Mouse (Mus musculus) left cerebral cortex, postnatal 36 days (tissue): ENCODE data around the gene Zfp36l2. TPM values are rescaled to one million over a fixed set of nuclear protein-coding genes. Genes with fewer than 3 reads are reported as not detected.
A peak's percentile ranks its signal among the peaks of the same experiment; 100 is the strongest.
"Not testable (repeated sequence)": the region's sequence is repeated elsewhere in the genome, so short reads cannot be mapped to it uniquely, and the experiment has no call there.

Source experiments
- DNase-seq, 2 experiments: peaks; one replicate each; pipeline ENCODE4 v3.0.0; 2021 to 2022; ENCODE audit warnings: low spot score in 2 of 2, mixed read lengths in 1 of 2
- intact Hi-C: fragments of 180-260 bp; cut with DNase I; formaldehyde crosslinking; loops from one replicate; pipeline ENCODE4 v1.15.1; 2025
- total RNA-seq, 2 experiments: library from RNA; stranded (reverse); gene quantifications; 2 replicates each; pipeline ENCODE4 v1.2.3; 2021

Gene Zfp36l2
- total RNA-seq, 2 experiments from 2014 or later: 23.9 to 28.3 TPM

DNA sequence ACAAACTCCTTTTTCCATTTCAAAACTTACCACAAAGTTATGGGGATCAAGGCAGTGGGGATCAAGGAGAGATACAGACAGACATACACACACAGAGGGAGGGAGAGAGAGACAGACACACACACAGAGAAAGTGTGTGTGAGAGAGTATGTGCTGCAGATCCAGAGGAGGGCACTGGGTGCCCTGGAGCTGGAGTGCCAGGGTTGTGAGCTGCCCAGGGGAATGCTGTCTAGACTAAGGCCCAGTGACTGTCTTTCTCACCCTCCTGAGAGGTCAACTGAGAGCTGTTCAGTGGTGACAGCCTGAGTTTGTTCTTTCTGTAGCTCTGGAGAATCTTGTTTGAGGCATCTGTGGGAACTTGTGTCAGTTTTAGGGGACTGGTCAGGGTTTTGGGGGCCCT is 8.6 kb upstream of the Zfp36l2 start:
- no peak for DNase-seq
- intact Hi-C loops: no loop called here

DNA sequence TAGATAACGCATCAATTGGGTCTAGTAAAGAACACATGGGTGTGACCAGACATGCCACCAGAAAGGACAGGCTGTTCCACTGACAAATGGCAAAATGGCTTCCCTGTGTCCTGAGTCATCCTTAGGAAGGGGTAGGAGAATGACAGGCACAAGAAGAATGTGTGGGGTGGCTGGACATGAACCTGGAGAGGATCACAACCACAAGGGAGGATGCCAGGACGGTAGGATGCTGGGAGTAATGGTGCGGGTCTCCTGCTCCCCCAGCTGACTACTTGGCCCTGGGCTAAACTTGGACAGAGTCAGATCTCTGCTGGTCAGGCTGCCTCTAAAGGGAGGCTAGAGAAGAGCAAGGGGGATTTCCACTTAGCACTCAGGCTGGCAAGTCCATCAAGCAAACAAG is 8.1 kb upstream of the Zfp36l2 start:
- intact Hi-C loops: no loop called here
- no peak for DNase-seq

GRCm38 (mm10) chr17:84195003-84195395 is 7.3 kb upstream of the Zfp36l2 start:
- DNase-seq: no peak
- intact Hi-C loops: no loop called here

GRCm38 (mm10) chr17:84194282-84195002 is 6.7 kb upstream of the Zfp36l2 start:
- DNase-seq: no peak
- intact Hi-C loops: loop anchor here (5.0 kb wide), 1 partner anchor 188 kb away; no protein-coding TSS in a partner anchor

- intact Hi-C loops: loop anchor here (5.0 kb wide), 1 partner anchor 189 kb away; no protein-coding TSS in a partner anchor
- DNase-seq: no peak
These were observed 5.7 kb upstream of the Zfp36l2 start for GRCm38 (mm10) chr17:84193411-84193810.

DNA sequence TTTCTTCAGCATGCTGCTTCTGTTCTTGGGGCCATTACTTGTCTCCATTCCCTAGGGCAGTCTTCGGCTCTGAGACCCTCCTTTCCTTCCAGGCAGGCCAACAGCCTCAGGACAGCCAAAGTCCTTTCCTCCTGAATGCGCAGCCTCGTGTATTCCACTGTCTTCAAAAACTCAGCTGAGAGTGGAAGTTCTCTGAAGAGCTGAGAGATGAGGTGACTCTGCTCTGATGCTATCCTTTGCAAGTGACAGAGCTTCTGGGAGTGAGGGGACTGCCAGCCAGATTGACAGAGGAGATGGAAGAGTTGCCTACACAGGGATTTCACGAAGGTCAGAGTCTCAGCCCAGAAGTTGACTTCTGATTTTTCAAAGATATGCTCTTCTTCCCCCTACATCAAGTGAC is 4.2 kb upstream of the Zfp36l2 start:
- intact Hi-C loops: loop anchor here (2.0 to 5.0 kb wide), 2 partner anchors 190 to 289 kb away; no protein-coding TSS in a partner anchor
- DNase-seq: no peak

DNA sequence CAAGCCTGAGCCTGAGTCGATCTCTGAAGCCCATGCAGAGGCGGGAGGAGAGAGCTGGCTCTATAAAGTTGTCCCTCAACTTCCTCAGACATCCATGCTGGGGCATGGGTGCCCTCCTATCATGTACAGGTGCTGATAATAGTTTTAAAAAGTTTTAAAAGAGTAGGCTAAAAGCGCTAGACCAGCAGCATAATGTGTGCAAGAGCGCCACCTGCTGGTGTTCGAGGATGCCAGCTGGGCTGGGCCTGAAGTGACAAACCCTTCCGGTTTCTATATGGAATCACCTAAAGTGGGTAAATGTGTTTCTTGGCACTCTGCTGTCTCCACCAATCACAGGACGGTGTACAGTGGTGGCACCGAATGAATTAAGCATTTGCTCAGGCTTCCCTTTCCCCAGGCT is 3.1 kb upstream of the Zfp36l2 start:
- intact Hi-C loops: loop anchor here (1.0 to 5.0 kb wide), 3 partner anchors 162 to 288 kb away; no protein-coding TSS in a partner anchor
- DNase-seq: peak; percentile 63 to 80

DNA sequence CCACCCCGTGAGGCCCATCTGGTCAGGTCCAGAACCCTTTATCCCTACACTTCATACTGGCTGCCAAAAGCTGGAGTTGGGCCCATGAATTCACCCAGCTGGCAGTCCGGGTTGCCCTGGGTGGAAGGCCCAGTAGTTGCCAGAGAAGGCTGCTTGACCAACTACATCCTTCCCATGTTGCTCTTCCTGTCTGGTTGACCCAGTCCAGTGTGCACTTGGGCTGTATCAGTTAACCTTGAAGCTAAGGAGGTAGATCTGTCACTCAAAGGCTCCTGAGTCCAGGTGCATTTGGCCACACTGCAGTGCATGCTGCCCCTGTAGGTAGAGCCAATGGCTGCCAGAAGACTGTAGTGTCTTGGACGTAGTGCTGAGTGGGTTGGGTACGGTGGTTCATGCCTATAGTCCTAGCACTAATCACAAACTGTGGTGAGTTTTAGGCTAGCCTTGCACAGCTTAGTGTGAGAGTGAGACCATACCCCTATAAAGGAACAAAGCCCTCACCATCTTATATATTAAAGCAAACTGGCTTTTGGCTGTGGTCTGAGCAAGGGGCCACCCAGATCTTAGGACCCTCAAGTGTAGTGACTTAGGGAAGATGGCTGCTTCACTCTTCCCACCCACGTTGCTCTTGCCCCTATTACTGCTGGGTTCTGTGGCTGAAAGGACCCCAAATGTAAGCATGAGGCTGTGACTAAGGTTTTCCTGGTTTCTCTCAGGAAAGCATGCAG is 1.5 kb upstream of the Zfp36l2 start:
- no peak for DNase-seq
- intact Hi-C loops: loop anchor here (2.0 to 5.0 kb wide), 2 partner anchors 92 to 216 kb away; no protein-coding TSS in a partner anchor

DNA sequence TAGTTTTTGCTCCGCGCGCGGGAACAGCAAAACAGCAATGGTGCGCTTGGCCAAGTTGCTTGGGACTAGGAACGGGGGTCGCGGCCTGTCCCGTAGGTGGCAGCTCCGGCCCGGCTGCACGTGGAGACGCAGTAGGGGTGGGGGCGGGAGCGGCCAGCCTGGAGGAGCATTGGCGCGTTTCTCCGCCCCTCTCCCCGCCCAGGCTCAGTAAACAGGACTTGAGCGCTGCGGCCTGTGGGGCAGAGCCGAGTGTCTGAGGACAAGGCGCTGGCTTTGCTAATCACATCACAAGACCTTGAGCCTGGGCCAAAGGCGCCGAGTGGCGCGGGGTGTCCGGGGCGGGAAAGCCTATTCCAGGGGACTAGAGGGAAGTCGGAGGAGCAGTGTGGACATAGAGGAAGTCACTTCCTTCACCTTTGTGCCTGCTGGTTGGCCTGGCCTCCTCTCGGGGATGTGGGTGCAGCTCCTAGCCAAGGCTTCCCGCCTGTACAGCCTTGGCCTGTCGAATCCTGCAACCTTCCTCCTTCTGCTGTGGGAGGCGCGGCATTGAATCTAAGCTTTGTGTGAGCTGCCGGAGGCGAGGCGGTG is 721 bp upstream of the Zfp36l2 start:
- intact Hi-C loops: loop anchor here (1.0 to 5.0 kb wide), 3 partner anchors 76 to 216 kb away; no protein-coding TSS in a partner anchor

GRCm38 (mm10) chr17:84187264-84187663 is 483 bp downstream of the Zfp36l2 start:
- intact Hi-C loops: loop anchor here (5.0 kb wide), 1 partner anchor 90 kb away; no protein-coding TSS in a partner anchor
- not testable (repeated sequence) for DNase-seq

More for the DNA sequence above, 721 bp upstream of the Zfp36l2 start:
- DNase-seq: peak; percentile 72 to 78

DNA sequence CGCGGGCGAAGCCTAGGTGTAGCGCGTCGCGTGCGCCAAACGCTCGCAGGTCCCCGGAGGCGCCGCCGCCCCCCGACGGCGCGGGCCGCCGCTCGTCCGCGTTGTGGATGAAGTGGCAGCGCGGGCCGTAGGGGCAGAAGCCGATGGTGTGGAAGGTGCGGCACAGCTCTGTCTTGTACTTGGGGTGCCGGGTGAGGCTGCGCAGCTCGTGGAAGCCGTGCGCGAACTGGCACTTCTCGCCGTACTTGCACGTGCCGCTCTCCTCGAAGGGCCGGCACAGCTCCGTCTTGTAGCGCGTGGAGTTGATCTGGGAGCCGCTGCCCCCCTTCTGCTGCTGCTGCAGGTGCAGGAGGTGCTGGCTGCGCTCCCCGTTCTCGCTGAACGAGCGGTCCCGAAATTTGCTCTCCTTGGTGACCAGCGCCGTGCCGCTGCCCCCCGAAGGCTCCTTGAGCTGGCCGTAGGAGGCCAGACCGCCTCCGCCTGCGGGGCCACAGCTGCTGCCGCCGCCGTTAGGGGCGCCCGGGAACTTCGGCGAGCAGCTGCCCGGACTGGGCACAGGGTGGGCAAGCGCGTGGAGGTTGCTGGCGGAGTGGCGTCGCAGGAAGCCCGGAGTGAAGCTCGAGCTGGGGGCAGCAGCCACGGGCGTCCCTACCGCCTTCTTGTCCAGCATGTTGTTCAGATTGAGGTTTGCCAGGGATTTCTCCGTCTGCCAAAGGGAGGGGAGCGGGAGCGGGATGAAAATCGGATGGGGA is 1.1 kb downstream of the Zfp36l2 start:
- DNase-seq: peak; percentile 32 to 35
- intact Hi-C loops: loop anchor here (5.0 kb wide), 1 partner anchor 89 kb away; no protein-coding TSS in a partner anchor

DNA sequence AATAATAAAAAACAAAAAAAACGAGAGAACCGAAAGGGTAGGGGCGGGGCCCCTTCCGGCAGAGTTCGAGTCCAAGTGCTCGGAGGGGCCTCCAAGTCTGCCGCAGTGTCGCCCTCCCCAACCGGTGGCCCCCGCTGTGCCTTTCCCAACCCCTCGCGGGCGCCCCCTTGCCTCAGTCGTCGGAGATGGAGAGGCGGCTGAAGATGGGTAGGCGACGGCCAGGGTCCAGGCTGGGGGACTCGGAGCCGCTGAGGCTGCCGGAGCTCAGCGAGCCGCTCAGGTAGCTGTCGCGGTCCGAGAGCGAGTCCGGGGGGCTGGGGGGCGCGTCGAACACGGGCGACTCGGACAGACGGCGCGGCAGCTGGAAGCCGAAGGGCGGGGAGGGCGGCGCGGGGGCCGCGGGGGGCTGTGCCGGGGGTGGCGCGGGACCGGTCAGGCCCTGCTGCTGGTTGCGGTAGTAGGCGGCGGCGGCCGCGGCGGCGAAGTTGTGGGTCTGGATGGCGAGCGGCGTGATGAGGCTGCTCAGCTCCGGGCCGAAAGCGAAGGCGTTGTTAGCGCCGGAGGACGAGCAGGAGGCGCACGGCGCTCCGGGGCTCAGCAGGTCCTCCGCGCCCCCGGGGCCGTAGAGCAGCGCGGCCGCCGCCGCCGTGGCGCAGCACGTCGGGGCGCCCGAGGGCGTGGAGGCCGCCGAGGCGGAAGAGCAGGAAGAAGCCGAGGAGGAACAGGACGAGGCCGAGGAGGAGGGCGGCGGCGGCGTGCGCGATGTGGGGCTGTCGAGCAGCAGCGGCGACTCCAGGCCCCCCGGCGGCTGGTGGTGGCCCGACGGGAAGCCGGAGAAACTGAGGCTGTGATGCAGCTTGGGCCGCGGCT is 1.9 kb downstream of the Zfp36l2 start:
- intact Hi-C loops: loop anchor here (5.0 kb wide), 1 partner anchor 89 kb away; no protein-coding TSS in a partner anchor
- DNase-seq: peak in 1 of 2 experiments; percentile 31

DNA sequence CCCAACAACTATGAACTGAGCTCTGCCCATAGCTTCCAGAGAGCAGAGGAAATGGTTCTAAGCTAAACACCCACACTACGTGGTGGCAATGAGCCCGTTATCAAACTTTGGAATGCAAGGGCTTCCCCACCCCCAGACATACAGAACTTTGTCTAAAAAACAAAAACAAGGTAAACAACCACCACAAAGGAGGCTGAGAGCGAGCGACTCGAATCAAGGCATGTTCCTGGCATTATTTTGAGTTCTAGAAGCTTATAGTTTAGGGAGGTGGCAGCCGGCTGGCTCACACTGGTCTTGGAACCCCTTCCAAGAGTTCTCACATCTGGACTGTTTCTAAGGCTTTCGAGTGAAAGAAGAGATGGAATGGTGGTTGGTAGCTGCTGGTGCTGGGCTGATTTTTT is 2.7 kb downstream of the Zfp36l2 start:
- intact Hi-C loops: loop anchor here (5.0 kb wide), 1 partner anchor 88 kb away; no protein-coding TSS in a partner anchor
- DNase-seq: no peak

DNA sequence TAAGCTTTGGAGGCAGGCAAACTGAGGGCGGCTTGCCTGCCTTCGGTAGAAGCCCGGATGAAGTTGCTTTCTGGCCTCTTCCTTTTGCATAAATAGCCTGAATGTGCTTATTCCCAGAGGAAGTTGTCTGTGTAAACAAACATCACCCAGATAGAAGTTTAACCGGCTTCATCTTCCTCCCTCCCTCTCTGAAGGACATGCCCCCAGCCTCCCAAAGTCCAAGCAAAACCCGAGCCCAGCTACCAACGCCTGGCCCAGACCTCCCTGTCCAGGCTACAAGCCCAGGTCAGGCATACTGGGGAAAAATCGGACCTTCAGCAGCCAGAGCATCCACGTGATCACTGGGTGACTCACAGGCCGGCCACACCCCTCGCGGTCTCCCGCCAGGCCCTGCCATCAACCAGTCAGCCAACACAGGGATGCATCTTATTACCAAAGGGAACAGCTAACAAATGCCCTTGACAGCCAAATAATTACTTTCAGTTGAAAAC is 4.4 kb downstream of the Zfp36l2 start:
- intact Hi-C loops: loop anchor here (5.0 kb wide), 1 partner anchor 36 kb away; no protein-coding TSS in a partner anchor
- peak; percentile 52 to 70 for DNase-seq

DNA sequence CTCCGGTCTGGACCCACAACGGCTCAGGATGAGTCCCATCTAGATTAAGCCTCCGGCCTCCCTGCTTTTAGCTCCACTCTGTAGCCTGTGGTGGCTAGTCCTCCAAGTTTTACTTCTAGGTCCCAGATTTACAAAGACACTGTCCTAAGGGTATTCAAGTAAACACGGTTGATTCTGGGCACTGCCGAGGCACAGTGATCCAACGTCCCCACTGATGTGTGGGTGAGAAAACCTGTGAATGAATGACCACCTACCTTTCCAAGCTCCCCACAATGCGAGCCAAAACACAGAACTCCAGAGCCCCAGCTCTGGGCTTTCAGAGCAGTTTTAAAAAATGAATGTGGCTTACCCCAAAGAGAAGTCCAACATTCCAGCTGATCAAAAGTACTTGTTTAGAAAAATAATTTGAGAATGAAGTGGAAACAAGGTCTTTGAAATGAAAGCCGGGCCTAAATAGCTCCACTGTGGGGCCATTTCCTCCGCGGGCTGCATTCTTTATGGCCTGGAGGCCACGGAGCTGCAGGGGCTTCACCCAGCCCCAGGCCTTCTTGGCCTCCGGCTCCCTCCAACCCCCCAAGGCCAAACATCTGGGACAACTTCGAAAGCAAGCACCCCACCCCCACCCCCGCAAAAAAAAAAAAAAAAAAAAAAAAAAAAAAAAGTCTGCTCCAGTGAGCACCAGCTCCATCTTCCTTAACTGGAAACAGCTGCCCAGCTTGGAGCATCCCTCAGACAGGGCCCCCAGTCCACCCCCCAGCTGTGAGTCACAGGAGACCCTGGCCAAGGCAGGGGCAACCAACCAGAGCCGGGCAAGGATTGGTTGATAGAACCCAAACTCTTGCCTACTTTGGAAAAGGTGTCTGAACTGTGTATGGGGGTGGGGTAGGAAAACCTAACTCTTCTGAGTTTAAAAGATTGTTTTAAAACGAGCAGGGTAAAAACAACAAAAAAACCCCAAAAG is 5.2 kb downstream of the Zfp36l2 start:
- intact Hi-C loops: loop anchor here (5.0 kb wide), 1 partner anchor 35 kb away; no protein-coding TSS in a partner anchor
- no peak for DNase-seq

- intact Hi-C loops: loop anchor here (5.0 kb wide), 1 partner anchor 34 kb away; no protein-coding TSS in a partner anchor
- peak in 1 of 2 experiments; percentile 24 for DNase-seq
These were observed 6.0 kb downstream of the Zfp36l2 start for GRCm38 (mm10) chr17:84181502-84182310.
